Mouse (Mus musculus): ENCODE results near the gene Fam129b. TPM values are rescaled to one million over a fixed set of nuclear protein-coding genes. Genes with fewer than 3 reads are reported as not detected.

Fam129b gene
- polyA plus RNA-seq, 1 experiment, result not detected

DNA sequence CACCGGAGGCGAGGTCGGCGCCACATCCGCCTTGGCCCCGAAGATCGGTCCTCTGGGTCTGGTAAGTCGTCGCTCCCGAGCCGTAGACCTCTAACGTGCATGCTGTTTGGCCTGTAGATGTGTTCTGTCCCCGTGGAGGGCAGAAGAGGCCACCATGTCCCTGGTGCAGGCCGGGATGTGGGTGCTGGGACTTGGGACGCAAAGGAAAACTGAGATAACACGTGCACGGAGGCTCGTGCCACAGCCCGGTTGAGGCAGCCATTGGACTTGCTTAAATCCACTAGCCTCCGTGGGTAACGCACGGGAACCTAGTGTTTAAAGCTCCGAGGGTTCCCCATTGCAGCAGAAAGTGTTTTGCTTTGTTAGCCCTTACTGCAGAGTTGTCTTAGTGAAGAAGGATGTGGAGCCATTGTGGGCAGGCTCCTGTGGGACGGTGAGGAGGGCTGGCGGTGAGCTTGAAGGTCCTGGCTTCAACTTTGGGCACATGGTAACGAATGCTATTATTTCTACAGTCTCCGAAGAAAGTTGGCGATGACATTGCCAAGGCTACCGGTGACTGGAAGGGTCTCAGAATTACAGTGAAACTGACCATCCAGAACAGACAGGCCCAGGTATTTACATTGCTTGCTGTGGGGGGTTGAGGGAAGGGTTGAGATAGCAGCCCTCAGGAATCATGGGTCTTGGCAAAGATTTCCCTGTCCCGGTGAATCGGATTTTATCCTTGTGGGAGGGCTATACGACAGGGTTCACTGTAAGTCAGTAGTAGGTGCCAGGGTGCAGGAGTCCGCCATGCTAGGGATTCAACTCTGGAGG is 86.4 kb downstream of the Fam129b start:
- TF ChIP-seq GATA1 (IDR thresholded peaks at IDR 0.05; ENCODE audit: low read length), result no peak

GRCm38 (mm10) chr2:32962875-32963220 is 86.9 kb downstream of the Fam129b start:
- TF ChIP-seq GATA1 (IDR thresholded peaks at IDR 0.05; ENCODE audit: low read length), result no peak

DNA sequence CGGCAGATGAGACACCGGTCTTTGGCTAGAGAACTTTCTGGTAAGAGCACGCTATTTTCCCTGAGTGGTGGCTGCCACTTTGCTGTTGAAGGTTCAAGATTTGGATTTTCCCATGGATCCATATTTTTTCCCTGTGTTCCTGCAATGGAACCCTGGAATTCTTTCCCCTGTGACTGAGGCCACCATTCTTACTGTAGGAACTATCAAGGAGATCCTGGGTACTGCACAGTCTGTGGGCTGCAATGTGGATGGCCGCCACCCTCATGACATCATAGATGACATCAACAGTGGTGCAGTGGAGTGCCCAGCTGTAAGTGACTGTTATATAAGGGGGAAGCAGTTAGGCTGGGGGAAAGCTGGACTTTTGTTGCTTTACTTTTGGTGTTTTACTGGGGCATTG is 87.6 kb downstream of the Fam129b start:
- no peak for TF ChIP-seq GATA1 (IDR thresholded peaks at IDR 0.05; ENCODE audit: low read length)

DNA sequence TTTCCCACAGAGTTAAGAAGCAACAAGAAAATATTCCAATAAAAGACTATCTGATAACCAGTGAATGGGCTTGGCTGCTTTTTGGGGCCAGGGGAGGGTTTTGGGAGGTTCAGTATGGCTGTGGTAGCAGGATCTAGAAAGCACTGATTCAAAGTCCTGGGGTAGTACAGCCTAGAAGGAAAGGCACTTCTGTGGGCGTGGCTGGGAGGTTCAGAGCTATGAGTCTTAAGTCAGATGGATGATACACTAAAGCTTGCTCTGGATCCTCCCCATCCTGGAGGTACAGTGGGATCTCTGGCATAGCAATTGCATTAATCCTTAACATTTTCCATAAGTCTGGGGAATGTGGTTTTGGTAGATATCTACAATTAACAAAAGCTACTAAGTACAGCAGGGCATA is 88.1 kb downstream of the Fam129b start:
- no peak for TF ChIP-seq GATA1 (IDR thresholded peaks at IDR 0.05; ENCODE audit: low read length)

DNA sequence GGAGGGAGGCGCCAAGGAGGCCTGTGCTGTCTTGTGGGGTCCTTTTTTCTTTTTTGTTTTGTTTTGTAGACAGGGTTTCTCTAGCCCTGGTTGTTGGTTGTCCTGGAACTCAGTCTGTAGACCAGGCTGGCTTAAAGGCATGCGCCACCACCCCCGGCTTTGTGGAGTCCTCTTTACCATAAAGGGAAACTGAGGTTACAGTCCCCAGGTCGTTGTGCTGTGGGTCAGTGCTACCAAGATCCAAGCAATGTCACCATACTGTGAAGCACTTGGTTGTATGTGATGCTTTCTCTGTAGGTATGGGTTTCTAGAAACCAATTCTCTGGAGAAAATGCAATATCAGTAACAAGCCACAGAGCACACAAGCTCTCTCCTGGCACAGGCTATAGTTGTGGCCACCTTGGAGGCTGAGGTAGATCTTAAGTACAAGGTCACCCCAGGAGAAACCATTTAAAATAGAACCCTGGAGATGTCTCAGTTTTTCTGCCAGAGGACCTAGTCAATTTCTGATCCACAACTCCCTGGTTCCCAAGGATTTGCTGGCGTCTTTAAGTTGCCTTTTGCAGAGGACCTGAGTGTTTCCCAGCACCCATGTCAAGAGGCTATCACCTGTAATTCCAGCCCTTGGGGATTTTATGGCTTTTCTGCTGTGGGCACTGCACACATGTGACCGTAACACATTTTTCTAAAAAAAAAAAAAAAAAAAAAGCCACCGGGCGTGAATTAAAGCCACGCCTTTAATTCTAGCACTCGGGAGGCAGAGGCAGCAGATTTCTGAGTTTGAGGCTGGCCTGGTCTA is 88.9 kb downstream of the Fam129b start:
- no peak for TF ChIP-seq GATA1 (IDR thresholded peaks at IDR 0.05; ENCODE audit: low read length)

DNA sequence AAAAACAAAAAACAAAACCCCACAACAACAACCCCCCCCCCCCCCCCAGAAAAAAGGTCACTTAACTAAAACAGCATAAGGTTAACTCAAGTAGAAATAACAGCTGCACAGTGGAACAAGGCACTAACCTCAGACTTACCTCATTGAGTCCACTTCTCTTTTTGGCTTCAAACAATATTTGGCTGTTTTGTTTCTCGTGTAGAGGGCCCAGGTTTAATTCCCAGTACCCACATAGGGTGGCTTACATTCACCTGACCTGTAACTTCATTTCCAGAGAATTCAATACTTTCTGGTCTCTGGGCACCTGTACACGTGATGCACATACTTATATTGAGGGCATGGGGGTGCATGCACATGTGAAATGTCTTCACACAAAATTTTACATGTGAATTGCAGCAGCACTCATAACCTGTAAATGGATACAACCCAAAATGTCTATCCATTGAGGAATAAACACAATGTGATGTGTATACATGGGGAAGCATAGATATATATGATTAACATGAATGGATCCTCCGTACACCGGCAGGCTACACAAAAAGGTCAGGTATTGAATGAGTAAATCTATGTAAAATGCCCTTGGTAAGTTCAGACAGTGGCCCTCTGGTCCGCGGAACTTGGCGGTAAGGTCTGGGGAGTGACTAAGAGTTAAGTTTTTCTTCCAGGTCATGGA is 89.7 kb downstream of the Fam129b start:
- no peak for TF ChIP-seq GATA1 (IDR thresholded peaks at IDR 0.05; ENCODE audit: low read length)

- no peak for TF ChIP-seq GATA1 (IDR thresholded peaks at IDR 0.05; ENCODE audit: low read length)
Observed at GRCm38 (mm10) chr2:32966184-32966688, 90.3 kb downstream of the Fam129b start.

- no peak for TF ChIP-seq GATA1 (IDR thresholded peaks at IDR 0.05; ENCODE audit: low read length)
Observed at GRCm38 (mm10) chr2:32966689-32967631, 91.0 kb downstream of the Fam129b start.

GRCm38 (mm10) chr2:32968024-32968614 is 92.2 kb downstream of the Fam129b start:
- no peak for TF ChIP-seq GATA1 (IDR thresholded peaks at IDR 0.05; ENCODE audit: low read length)

- no peak for TF ChIP-seq GATA1 (IDR thresholded peaks at IDR 0.05; ENCODE audit: low read length)
Observed at GRCm38 (mm10) chr2:32969326-32969725, 93.4 kb downstream of the Fam129b start.

GRCm38 (mm10) chr2:32971235-32971634 is 95.3 kb downstream of the Fam129b start:
- TF ChIP-seq GATA1 (IDR thresholded peaks at IDR 0.05; ENCODE audit: low read length), result no peak

- TF ChIP-seq GATA1 (IDR thresholded peaks at IDR 0.05; ENCODE audit: low read length), result no peak
Observed at GRCm38 (mm10) chr2:32974216-32974615, 98.3 kb downstream of the Fam129b start.

Other genes starting within 250 kb of the Fam129b start
- 0.31 and 0.61 TPM in 2 replicates for gene Eng, start 229.5 kb upstream of the Fam129b start, polyA plus RNA-seq (2012)
- 116 and 172 TPM in 2 replicates for gene Fpgs, start 172.0 kb upstream of the Fam129b start, polyA plus RNA-seq (2012)
- gene Cdk9, start 163.0 kb upstream of the Fam129b start, polyA plus RNA-seq (2012), result 76.1 and 131 TPM in 2 replicates
- not detected in 2 replicates for gene Sh2d3c, start 155.1 kb upstream of the Fam129b start, polyA plus RNA-seq (2012)
- gene 6330409D20Rik, start 135.1 kb upstream of the Fam129b start, polyA plus RNA-seq (2012), result not detected in 2 replicates
- gene Tor2a, start 118.9 kb upstream of the Fam129b start, polyA plus RNA-seq (2012), result 37.0 and 41.8 TPM in 2 replicates
- 0.02 TPM in 1 of 2 replicates, not detected in the other for gene Ttc16, start 100.5 kb upstream of the Fam129b start, polyA plus RNA-seq (2012)
- gene Ptrh1, start 100.3 kb upstream of the Fam129b start, polyA plus RNA-seq (2012), result 5.8 and 7.0 TPM in 2 replicates
- gene Cfap157, start 91.7 kb upstream of the Fam129b start, polyA plus RNA-seq (2012), result not detected in 2 replicates
- gene Stxbp1, start 28.9 kb upstream of the Fam129b start, polyA plus RNA-seq (2012), result 2.3 and 2.6 TPM in 2 replicates
- 2,198 and 2,455 TPM in 2 replicates for gene Rpl12, start 85.4 kb downstream of the Fam129b start, polyA plus RNA-seq (2012)
- 9.1 TPM in 2 replicates for gene Lrsam1, start 85.5 kb downstream of the Fam129b start, polyA plus RNA-seq (2012)
- gene Slc2a8, start 106.0 kb downstream of the Fam129b start, polyA plus RNA-seq (2012), result 36.1 and 63.5 TPM in 2 replicates